Mouse (Mus musculus): Measurements from ENCODE around the gene Mrpl27. TPM values are rescaled to one million over a fixed set of nuclear protein-coding genes. Genes with fewer than 3 reads are reported as not detected.
A peak's percentile ranks its signal among the peaks of the same experiment; 100 is the strongest.

Mrpl27 gene
- polyA plus RNA-seq, 1 experiment from 2014 or later: 148 TPM

DNA sequence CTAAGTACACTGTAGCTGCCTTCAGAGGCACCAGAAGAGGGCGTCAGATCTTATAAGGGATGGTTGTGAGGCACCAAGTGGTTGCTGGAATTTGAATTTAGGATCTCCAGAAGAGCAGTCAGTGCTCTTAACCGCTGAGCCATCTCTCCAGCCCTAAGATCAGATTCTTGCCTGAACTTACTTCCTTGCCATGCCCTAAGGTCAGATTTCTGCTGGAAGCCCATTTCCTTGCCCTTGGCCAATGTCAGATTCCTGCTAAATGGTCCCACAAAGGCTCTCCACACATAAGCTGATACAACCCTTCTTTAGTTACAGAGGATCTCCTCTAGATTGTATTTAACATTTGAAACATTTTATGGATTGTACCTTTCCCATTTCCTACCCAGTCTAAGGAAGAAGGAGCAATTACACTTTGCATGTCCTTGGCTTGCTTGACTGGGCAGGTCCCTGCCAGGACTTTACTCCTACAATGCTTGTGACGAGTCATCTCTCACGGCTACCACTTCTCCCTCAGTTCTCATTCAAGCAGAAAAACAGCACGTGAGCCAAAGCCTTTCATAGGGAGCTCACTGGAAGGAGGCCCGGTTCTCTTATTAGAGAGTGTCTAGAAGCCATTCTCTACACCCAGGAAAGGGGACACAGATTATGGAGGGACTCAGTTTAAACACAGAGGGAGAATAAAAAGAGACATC is 32.7 kb upstream of the Mrpl27 start:
- no peaks in the 10 kb centered on the region for H3K27me3 ChIP-seq (replicated peaks; ENCODE audit: control insufficient read depth, insufficient read depth, low read length)
- no peak overlapping the region for H3K9ac ChIP-seq (ENCODE audit: low read depth, low read length)
- TF ChIP-seq CTCF (IDR thresholded peaks at IDR 0.05; ENCODE audit: low read depth): no peak
- no peak overlapping the region for H3K27ac ChIP-seq (ENCODE audit: low read depth, low read length)
- no peak for ATAC-seq
- no peak overlapping the region for H3K4me3 ChIP-seq (ENCODE audit: low read depth, low read length)
- H3K36me3 ChIP-seq (ENCODE audit: control insufficient read depth, insufficient read depth): no peaks in the 10 kb centered on the region
- no peaks in the 10 kb centered on the region for H3K4me1 ChIP-seq (replicated peaks; ENCODE audit: control insufficient read depth, insufficient read depth, low read length)
- H3K9me3 ChIP-seq (ENCODE audit: control insufficient read depth): no peaks in the 10 kb centered on the region
- WGBS: 45% methylated on average over 6 of the region's 6 CpGs
- no peak overlapping the region for H3K4me2 ChIP-seq (replicated peaks; ENCODE audit: low read depth)

DNA sequence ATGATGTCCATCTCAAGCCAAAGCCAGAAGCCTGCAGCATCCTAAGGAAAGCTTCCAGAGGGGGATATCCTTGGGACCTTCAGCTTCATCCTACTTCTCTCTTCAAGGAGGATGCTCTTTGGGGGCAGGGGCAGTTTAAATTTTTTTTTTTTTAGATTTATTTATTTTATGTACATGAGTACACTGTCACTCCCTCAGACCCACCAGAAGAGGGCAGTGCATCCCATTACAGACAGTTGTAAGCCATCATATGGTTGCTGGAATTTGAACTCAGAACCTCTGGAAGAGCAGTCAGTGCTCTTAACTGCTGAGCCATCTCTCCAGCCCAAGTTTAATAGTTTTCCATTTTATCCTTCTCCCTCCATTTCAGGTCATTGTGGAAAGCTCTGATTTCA is 32.1 kb upstream of the Mrpl27 start:
- H3K27me3 ChIP-seq (replicated peaks; ENCODE audit: control insufficient read depth, insufficient read depth, low read length): no peaks in the 10 kb centered on the region
- TF ChIP-seq CTCF (IDR thresholded peaks at IDR 0.05; ENCODE audit: low read depth): peak; percentile 48
- H3K27ac ChIP-seq (ENCODE audit: low read depth, low read length): no peak overlapping the region
- no peak overlapping the region for H3K4me2 ChIP-seq (replicated peaks; ENCODE audit: low read depth)
- H3K4me3 ChIP-seq (ENCODE audit: low read depth, low read length): no peak overlapping the region
- no peak overlapping the region for H3K9ac ChIP-seq (ENCODE audit: low read depth, low read length)
- H3K4me1 ChIP-seq (replicated peaks; ENCODE audit: control insufficient read depth, insufficient read depth, low read length): no peaks in the 10 kb centered on the region
- no peaks in the 10 kb centered on the region for H3K9me3 ChIP-seq (ENCODE audit: control insufficient read depth)
- no peak for ATAC-seq
- H3K36me3 ChIP-seq (ENCODE audit: control insufficient read depth, insufficient read depth): no peaks in the 10 kb centered on the region

- H3K4me3 ChIP-seq (ENCODE audit: low read depth, low read length): no peak overlapping the region
- WGBS: 66% methylated on average over 2 of the region's 2 CpGs
- no peak overlapping the region for H3K4me2 ChIP-seq (replicated peaks; ENCODE audit: low read depth)
- H3K9me3 ChIP-seq (ENCODE audit: control insufficient read depth): no peaks in the 10 kb centered on the region
- H3K4me1 ChIP-seq (replicated peaks; ENCODE audit: control insufficient read depth, insufficient read depth, low read length): no peaks in the 10 kb centered on the region
- H3K36me3 ChIP-seq (ENCODE audit: control insufficient read depth, insufficient read depth): no peaks in the 10 kb centered on the region
- no peak for ATAC-seq
- TF ChIP-seq CTCF (IDR thresholded peaks at IDR 0.05; ENCODE audit: low read depth): no peak
- no peak overlapping the region for H3K27ac ChIP-seq (ENCODE audit: low read depth, low read length)
- no peaks in the 10 kb centered on the region for H3K27me3 ChIP-seq (replicated peaks; ENCODE audit: control insufficient read depth, insufficient read depth, low read length)
- H3K9ac ChIP-seq (ENCODE audit: low read depth, low read length): no peak overlapping the region
These were observed 31.4 kb upstream of the Mrpl27 start for GRCm38 (mm10) chr11:94622162-94622561.

- Histone ChIP-seq H3K27me3 (replicated peaks; ENCODE audit: control insufficient read depth, insufficient read depth, low read length) (no peaks in the 10 kb centered on the region), H3K9me3 (ENCODE audit: control insufficient read depth) (no peaks in the 10 kb centered on the region), H3K9ac (ENCODE audit: low read depth, low read length) (peak within 1 kb of the TSS; percentile 86), H3K4me3 (ENCODE audit: low read depth, low read length) (peak within 1 kb of the TSS; percentile 98), H3K4me1 (replicated peaks; ENCODE audit: control insufficient read depth, insufficient read depth, low read length) (0 out of 2 replicates have a peak, but pooled peaks cover 7% of the 10 kb centered on the region), H3K36me3 (ENCODE audit: control insufficient read depth, insufficient read depth) (peaks cover 19% of the 10 kb centered on the region), H3K4me2 (replicated peaks; ENCODE audit: low read depth) (peak within 1 kb of the TSS; percentile 85), H3K27ac (ENCODE audit: low read depth, low read length) (peak within 1 kb of the TSS; percentile 97)
- peak; percentile 72 for ATAC-seq
- WGBS: 4% methylated on average over 41 of the region's 41 CpGs
- TF ChIP-seq CTCF (IDR thresholded peaks at IDR 0.05; ENCODE audit: low read depth): peak; percentile 98
These were observed 24.2 kb upstream of the Mrpl27 start, which contains the start of gene Lrrc59 for GRCm38 (mm10) chr11:94629199-94629883. Lrrc59 (plus strand) TSS chr11:94629767.

DNA sequence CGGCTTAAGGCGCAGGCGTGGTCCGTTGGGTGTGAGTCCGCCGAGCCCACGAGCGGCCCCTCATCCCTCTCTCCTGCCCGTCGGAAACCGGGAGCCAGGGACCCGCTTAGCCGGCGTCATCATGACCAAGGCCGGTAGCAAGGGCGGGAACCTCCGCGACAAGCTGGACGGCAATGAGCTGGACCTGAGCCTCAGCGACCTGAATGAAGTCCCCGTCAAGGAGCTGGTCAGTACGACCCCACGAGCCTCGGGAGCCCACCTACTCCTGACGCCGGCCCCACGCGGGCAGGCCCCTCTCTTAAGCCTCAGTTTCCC is 23.7 kb upstream of the Mrpl27 start:
- 0% methylated on average over 25 of the region's 28 CpGs for WGBS
- peaks cover 24% of the 10 kb centered on the region for H3K36me3 ChIP-seq (ENCODE audit: control insufficient read depth, insufficient read depth)
- ATAC-seq: peak; percentile 17; the same call in 1 of the 2 replicates
- peak overlapping the region; percentile 86 for H3K9ac ChIP-seq (ENCODE audit: low read depth, low read length)
- 0 out of 2 replicates have a peak, but pooled peaks cover 7% of the 10 kb centered on the region for H3K4me1 ChIP-seq (replicated peaks; ENCODE audit: control insufficient read depth, insufficient read depth, low read length)
- no peaks in the 10 kb centered on the region for H3K27me3 ChIP-seq (replicated peaks; ENCODE audit: control insufficient read depth, insufficient read depth, low read length)
- peak overlapping the region; percentile 97 for H3K27ac ChIP-seq (ENCODE audit: low read depth, low read length)
- peak overlapping the region; percentile 98 for H3K4me3 ChIP-seq (ENCODE audit: low read depth, low read length)
- TF ChIP-seq CTCF (IDR thresholded peaks at IDR 0.05; ENCODE audit: low read depth): no peak
- no peaks in the 10 kb centered on the region for H3K9me3 ChIP-seq (ENCODE audit: control insufficient read depth)
- H3K4me2 ChIP-seq (replicated peaks; ENCODE audit: low read depth): peak overlapping the region; percentile 85

GRCm38 (mm10) chr11:94630199-94631011 is 23.2 kb upstream of the Mrpl27 start:
- peaks cover 30% of the 10 kb centered on the region for H3K36me3 ChIP-seq (ENCODE audit: control insufficient read depth, insufficient read depth)
- TF ChIP-seq CTCF (IDR thresholded peaks at IDR 0.05; ENCODE audit: low read depth): peak; percentile 8; the same call in 1 of the 2 replicates
- WGBS: 5% methylated on average over 26 of the region's 26 CpGs
- no peaks in the 10 kb centered on the region for H3K27me3 ChIP-seq (replicated peaks; ENCODE audit: control insufficient read depth, insufficient read depth, low read length)
- peak; percentile 12; the same call in 1 of the 2 replicates for ATAC-seq
- peak overlapping the region; percentile 86 for H3K9ac ChIP-seq (ENCODE audit: low read depth, low read length)
- peak overlapping the region; percentile 97 for H3K27ac ChIP-seq (ENCODE audit: low read depth, low read length)
- H3K4me2 ChIP-seq (replicated peaks; ENCODE audit: low read depth): peak overlapping the region; percentile 85
- H3K9me3 ChIP-seq (ENCODE audit: control insufficient read depth): no peaks in the 10 kb centered on the region
- 0 out of 2 replicates have a peak, but pooled peaks cover 7% of the 10 kb centered on the region for H3K4me1 ChIP-seq (replicated peaks; ENCODE audit: control insufficient read depth, insufficient read depth, low read length)
- peak overlapping the region; percentile 98 for H3K4me3 ChIP-seq (ENCODE audit: low read depth, low read length)

Data from intestine, postnatal 0 days (tissue).